Mouse (Mus musculus) liver, adult 2 months (tissue): ENCODE measurements at regions not wholly inside any gene's neighbourhood (a gene's known extent, or its start where the extent isn't known, plus 50 kb on each side); places are given as distances from the start of the nearest gene placed in this dataset.

Source experiments
- CTCF ChIP-seq: fragments of 200-500 bp; IDR thresholded peaks from 2 replicates; pipeline ENCODE4 v1.5.1; 2011; ENCODE audit warnings: low read depth, low read length, control low read depth
- POLR2A ChIP-seq: fragments of 200-500 bp; IDR thresholded peaks from 2 replicates; pipeline ENCODE4 v1.6.1; 2011; ENCODE audit warnings: low read length, control low read depth; ENCODE audit not compliant: insufficient read depth; ENCODE audit errors: extremely low read depth

DNA sequence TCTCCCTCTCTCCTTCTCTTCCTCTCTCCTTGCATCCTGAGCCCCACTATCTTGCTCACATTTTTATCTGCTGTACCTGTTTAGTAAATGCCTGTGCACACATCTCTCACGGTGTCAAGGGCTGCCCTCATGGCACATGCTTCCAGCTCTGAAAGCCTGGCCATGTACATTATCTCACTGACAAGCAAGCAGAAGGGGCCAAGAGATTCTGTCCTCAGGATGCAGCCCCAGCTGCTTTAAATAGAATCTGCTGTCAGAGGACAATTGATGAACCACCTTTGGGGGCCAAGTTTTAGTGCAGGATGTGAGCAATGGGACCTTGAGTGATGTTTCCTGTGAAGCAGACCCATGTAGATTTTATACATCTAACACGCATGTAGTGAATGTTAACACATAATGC lies 145.9 kb downstream of the BC067074 start:
- no peak for TF ChIP-seq POLR2A
- TF ChIP-seq CTCF: no peak
